Mouse (Mus musculus): ENCODE measurements at regions not wholly inside any gene's neighbourhood (a gene's known extent, or its start where the extent isn't known, plus 50 kb on each side); places are given as distances from the start of the nearest gene placed in this dataset.

GRCm38 (mm10) chr2:103893805-103894204, 64.0 kb upstream of the Lmo2 start:
- no peak for DNase-seq

GRCm38 (mm10) chr2:103894981-103895676, 62.7 kb upstream of the Lmo2 start:
- no peak for DNase-seq

GRCm38 (mm10) chr2:103896160-103896559, 61.6 kb upstream of the Lmo2 start:
- no peak for DNase-seq

DNA sequence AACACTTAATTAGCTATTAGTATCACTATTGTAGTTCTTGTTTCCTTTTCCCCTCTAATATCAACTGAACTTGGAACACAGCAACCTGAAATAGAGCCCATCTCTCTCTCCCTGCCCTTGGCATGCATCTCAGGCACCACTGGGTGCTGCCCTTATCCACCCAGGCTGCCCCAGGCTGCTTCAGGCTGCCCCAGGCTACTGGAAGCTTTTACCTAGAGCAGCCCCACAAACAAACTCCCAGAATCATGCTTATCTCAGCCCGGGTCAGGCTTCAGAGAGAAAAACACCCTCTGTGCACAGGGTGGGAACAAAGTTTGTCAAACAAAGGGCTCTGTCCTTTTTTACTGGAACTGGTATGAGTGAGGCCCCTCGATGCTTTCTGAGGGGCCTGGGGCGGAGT, 61.0 kb upstream of the Lmo2 start:
- no peak for DNase-seq

DNA sequence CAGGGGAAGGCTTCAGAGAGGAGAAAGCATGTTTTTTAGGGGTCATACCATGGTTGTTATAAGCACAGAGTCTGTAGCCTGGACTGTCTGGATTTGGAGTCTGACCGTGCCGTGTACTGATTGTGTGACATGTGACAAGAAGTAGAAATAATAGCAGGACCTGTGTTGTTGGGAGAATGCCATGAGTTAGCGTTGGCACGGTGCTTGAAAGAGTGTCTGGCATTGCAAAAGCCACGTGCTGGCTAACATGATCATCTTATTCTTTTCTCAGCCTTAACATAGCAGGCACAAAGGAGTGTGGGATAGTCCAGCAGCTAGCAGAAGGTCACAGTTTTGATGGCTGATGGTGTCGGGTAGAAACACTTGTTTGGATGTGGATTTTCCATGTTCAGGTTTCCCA, 58.1 kb upstream of the Lmo2 start:
- no peak for DNase-seq

- DNase-seq = peak; percentile 31
These were observed 57.4 kb upstream of the Lmo2 start for GRCm38 (mm10) chr2:103900384-103900783.

DNA sequence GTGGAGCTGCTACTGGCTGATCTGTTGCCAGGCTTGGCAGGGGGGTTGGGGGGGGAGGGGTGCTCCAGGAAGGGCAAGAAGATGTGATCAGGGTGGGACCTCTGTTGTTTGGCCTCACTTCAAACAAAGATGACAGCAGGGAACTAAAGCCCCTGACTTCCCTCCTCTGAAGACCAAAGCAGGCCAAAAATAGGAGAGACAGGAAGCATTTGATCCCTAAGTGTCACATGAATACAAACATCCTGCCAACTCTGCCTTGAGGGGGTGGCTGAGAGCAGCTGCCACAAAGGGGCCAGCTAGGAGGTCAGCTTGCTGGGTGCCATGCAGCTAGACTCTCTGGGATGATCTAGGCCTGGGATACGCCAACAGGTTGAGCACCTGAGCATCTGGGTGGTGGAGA, 56.3 kb upstream of the Lmo2 start:
- peak; percentile 23 for DNase-seq

DNA sequence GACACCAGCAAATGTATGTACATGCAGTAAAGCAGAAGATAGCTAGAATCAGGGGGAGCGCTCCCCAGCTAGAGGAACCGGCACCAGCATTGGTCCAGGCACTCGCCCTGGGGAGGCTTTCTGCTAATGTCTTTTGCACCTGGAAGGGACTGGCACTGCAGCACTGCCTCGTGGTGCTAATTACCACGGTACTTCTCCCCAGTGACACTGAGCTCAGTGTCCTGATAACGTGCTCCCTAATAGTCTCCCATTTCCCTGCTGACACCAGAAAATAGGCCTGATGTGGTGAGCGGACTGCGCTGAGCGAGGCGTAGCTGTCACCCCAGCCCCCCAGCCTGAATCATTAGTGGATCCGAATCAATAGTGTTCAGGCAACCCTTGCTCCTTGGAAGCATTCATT, 55.0 kb upstream of the Lmo2 start:
- no peak for DNase-seq

DNA sequence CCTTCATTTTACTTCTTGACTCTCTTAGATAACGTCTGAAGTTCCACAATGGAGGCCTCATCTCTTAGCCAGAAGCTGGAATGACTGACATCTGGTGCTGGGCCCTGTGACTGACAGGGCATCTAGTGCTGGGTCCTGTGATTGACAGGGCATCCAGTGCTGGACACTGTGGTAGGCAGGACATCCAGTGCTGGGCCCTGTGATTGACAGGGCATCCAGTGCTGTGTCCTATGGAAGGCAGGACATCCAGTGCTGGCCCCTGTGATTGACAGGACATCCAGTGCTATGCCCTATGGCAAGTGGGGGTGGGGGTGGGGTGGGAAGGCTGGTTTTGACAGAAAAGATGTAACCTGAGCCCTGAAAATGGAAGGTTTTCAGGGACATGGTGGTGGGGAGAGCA, 52.1 kb upstream of the Lmo2 start:
- DNase-seq = no peak

DNA sequence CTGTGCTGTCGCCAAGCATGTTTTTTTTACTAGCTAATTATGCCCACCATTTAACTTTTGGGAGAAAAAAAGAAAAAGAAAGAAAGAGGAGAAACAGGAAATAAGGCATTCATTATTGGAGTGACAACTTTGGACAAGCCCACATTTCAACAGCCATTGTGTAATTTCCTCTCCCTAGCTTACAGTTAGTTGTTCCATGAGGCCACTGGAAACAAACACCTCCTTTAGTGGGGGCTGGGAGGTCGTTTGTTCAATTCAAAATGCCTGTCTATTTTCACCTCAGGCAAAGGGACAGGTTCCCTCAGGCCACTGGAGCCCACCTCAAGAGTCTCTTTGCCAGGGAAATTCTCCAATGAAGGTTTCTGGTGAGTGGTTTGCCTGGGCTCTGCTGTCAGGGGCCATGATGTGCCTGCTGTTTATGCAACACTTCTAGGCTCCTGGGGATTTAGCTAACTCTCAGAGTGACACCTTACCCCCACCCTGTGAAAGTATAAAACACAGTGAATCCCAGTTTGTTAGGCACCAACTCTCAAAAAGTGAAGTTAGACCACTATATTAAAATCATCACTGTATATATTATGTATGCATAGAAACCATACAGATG, 51.1 kb upstream of the Lmo2 start:
- DNase-seq = no peak
